Mouse (Mus musculus) cerebellum, postnatal 25 days (tissue): ENCODE results near the gene Slc39a8.

Source experiments
- DNase-seq, 2 experiments: peaks; one replicate each; pipeline ENCODE4 v3.0.0; 2021; ENCODE audit warnings: mixed read lengths in 2 of 2

Gene Slc39a8

GRCm38 (mm10) chr3:135919305-135919704 lies 94.2 kb downstream of the Slc39a8 start:
- no peak for DNase-seq

GRCm38 (mm10) chr3:135926729-135927128 lies 101.7 kb downstream of the Slc39a8 start:
- DNase-seq, result no peak

- DNase-seq, result no peak
Observed at GRCm38 (mm10) chr3:135928184-135928583, 103.1 kb downstream of the Slc39a8 start.

- DNase-seq, result no peak
Observed at GRCm38 (mm10) chr3:135937455-135937854, 112.4 kb downstream of the Slc39a8 start.
